In the genomic region with DNA sequence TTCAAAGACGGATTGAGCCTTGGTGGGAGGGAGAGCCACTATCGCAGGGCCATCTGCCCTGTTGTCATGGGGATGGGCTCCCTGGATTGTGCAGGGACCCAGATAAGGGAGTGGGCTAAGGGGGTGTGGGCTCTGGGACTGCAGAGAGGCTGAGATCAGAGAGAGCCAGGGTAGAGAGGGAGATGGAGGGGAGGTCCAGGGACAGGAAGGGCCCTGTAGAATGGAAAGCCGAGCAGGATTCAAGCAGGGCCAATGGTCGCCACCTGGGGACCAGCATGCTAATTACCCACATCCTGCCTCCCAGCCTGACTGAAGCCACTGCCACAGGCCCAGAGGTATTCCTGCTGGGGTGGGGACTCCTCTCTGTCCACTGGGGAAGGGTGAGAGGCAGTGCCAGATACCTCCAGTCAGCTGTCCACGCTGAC, we compare ENCODE assay signal across 14 mouse cellular contexts. TPM values are rescaled to one million over a fixed set of nuclear protein-coding genes. Genes with fewer than 3 reads are reported as not detected.
A peak's percentile ranks its signal among the peaks of the same experiment; 100 is the strongest.
DNase-seq lines count a peak whose midpoint lies in the region; ATAC-seq and TF ChIP-seq lines count a peak whose summit lies in the region.
"Had no signal": no experiment of that assay in that cellular context is flagged by ENCODE, and none has a peak within 500 bp of the region (broad histone marks: within the 10 kb centered on the region; RNA-seq: fewer than 3 reads in every experiment).

No protein-coding gene starts in this region.

- no peak for DNase-seq in lung, postnatal 25 days (ENCODE audit: low spot score)
- DNase-seq in embryo, embryonic 9.5 days (ENCODE audit: extremely low spot score): peak; percentile 17
- DNase-seq in hindbrain, embryonic 14.5 days (ENCODE audit: low spot score): no peak
- peak; percentile 3 for DNase-seq in midbrain, postnatal 0 days (ENCODE audit: low spot score)
- no peak for DNase-seq in layer of hippocampus, adult 9-11 months
- no peak for DNase-seq in frontal cortex, postnatal 25 days (ENCODE audit: low spot score in 2 of 2)
- DNase-seq in right cerebral cortex, postnatal 14 days: no peak
- DNase-seq: adrenal gland, postnatal 10 days; lung, adult 18-20 months had no signal

- no peak for TF ChIP-seq CTCF in midbrain, postnatal 0 days (IDR thresholded peaks at IDR 0.05)

- H3K4me2 ChIP-seq in lung, embryonic 16.5 days (ENCODE audit: low read depth, low read length): no peak overlapping the region
- H3K4me2 ChIP-seq in hindbrain, embryonic 14.5 days (replicated peaks): no peak overlapping the region
- no peak overlapping the region for H3K4me2 ChIP-seq in midbrain, postnatal 0 days (ENCODE audit: low read depth, low read length, poor library complexity, severe bottlenecking)

- H3K9ac ChIP-seq in lung, embryonic 16.5 days (ENCODE audit: low read length): no peak overlapping the region
- H3K9ac ChIP-seq in hindbrain, embryonic 14.5 days: no peak overlapping the region
- H3K9ac ChIP-seq in midbrain, postnatal 0 days (replicated peaks; ENCODE audit: low read length, poor library complexity, severe bottlenecking): no peak overlapping the region

- H3K27me3 ChIP-seq in lung, embryonic 16.5 days (ENCODE audit: control insufficient read depth, insufficient read depth, low read depth, low read length): no peaks in the 10 kb centered on the region
- H3K27me3 ChIP-seq in hindbrain, embryonic 14.5 days (ENCODE audit: control insufficient read depth, insufficient read depth, low read length): no peaks in the 10 kb centered on the region
- peaks cover 3% of the 10 kb centered on the region; the same call in 1 of the 2 replicates for H3K27me3 ChIP-seq in midbrain, postnatal 0 days (ENCODE audit: insufficient read depth, low read length)

- H3K9me3 ChIP-seq in lung, embryonic 16.5 days (ENCODE audit: control insufficient read depth, low read length): no peaks in the 10 kb centered on the region
- H3K9me3 ChIP-seq in hindbrain, embryonic 14.5 days (ENCODE audit: control insufficient read depth, low read length): no peaks in the 10 kb centered on the region
- H3K9me3 ChIP-seq in midbrain, postnatal 0 days (ENCODE audit: low read length): no peaks in the 10 kb centered on the region

- no peaks in the 10 kb centered on the region for H3K4me1 ChIP-seq in lung, embryonic 16.5 days (replicated peaks; ENCODE audit: control insufficient read depth, insufficient read depth, low read length)
- peaks cover 5% of the 10 kb centered on the region; the same call in 1 of the 2 replicates for H3K4me1 ChIP-seq in hindbrain, embryonic 14.5 days (replicated peaks; ENCODE audit: control insufficient read depth, insufficient read depth, low read length)
- H3K4me1 ChIP-seq in midbrain, postnatal 0 days (ENCODE audit: insufficient read depth, low read length): no peaks in the 10 kb centered on the region

- peak; percentile 9; the same call in 1 of the 2 replicates for ATAC-seq in lung, embryonic 16.5 days (ENCODE audit: low read depth)
- peak; percentile 31; the same call in 1 of the 2 replicates for ATAC-seq in hindbrain, embryonic 14.5 days (ENCODE audit: low FRiP score)
- no peak for ATAC-seq in midbrain, postnatal 0 days (ENCODE audit: low FRiP score)

- WGBS in lung, embryonic 16.5 days: 27% methylated on average over 5 of the region's 5 CpGs
- 9% methylated on average over 5 of the region's 5 CpGs for WGBS in hindbrain, embryonic 14.5 days
- WGBS in midbrain, postnatal 0 days: 19% methylated on average over 5 of the region's 5 CpGs

- no peak overlapping the region for H3K4me3 ChIP-seq in lung, embryonic 16.5 days (ENCODE audit: low read length)
- no peak overlapping the region for H3K4me3 ChIP-seq in hindbrain, embryonic 14.5 days (replicated peaks; ENCODE audit: low read length)
- H3K4me3 ChIP-seq in midbrain, postnatal 0 days (ENCODE audit: low read depth, low read length): no peak overlapping the region

- no peaks in the 10 kb centered on the region for H3K36me3 ChIP-seq in lung, embryonic 16.5 days (ENCODE audit: control insufficient read depth, insufficient read depth, low read length)
- H3K36me3 ChIP-seq in hindbrain, embryonic 14.5 days (replicated peaks; ENCODE audit: control insufficient read depth, insufficient read depth): no peaks in the 10 kb centered on the region
- no peaks in the 10 kb centered on the region for H3K36me3 ChIP-seq in midbrain, postnatal 0 days (ENCODE audit: insufficient read depth, low read length)

- H3K27ac ChIP-seq in lung, embryonic 16.5 days (ENCODE audit: low read length): no peak overlapping the region
- H3K27ac ChIP-seq in hindbrain, embryonic 14.5 days: no peak overlapping the region
- H3K27ac ChIP-seq in midbrain, postnatal 0 days (ENCODE audit: low read depth, low read length): no peak overlapping the region

RNA-seq across cellular contexts. Expression of gene Dnajb8, which starts 4.5 kb away (rescaled TPM):
- polyA plus RNA-seq in lung, embryonic 16.5 days (2015; fragmentation: Nextera tagmentation; extraction: Ambion mirVana): not detected in 2 replicates
- polyA plus RNA-seq in hindbrain, embryonic 14.5 days (2014; fragmentation: Nextera tagmentation; extraction: Ambion mirVana): not detected in 2 replicates
- not detected in 2 replicates for total RNA-seq in midbrain, postnatal 0 days (2014; rRNA removed)
- polyA plus RNA-seq in midbrain, postnatal 0 days (2015; fragmentation: Nextera tagmentation; extraction: Ambion mirVana): not detected in 2 replicates
- total RNA-seq: adrenal gland, postnatal 10 days; gastrocnemius, adult 18-20 months; heart, postnatal 25 days; neutrophil, adult 5-6 weeks had no signal
- polyA plus RNA-seq: spleen, adult 2 months had no signal

RNA-seq across cellular contexts. Expression of gene Gata2, which starts 32.9 kb away (rescaled TPM):
- 23.6 and 23.9 TPM in 2 replicates for polyA plus RNA-seq in lung, embryonic 16.5 days (2015; fragmentation: Nextera tagmentation; extraction: Ambion mirVana)
- polyA plus RNA-seq in hindbrain, embryonic 14.5 days (2014; fragmentation: Nextera tagmentation; extraction: Ambion mirVana): 19.1 and 19.2 TPM in 2 replicates
- total RNA-seq in midbrain, postnatal 0 days (2014; rRNA removed): 9.2 and 19.3 TPM in 2 replicates
- 17.2 and 18.5 TPM in 2 replicates for polyA plus RNA-seq in midbrain, postnatal 0 days (2015; fragmentation: Nextera tagmentation; extraction: Ambion mirVana)

Comparison
In these comparisons a context has a peak if more than half of its experiments do, and no peak if none do; other contexts are left out.
1. DNase-seq: peak in embryo, embryonic 9.5 days (single experiment) and midbrain, postnatal 0 days (single experiment); none in lung, postnatal 25 days (single experiment), hindbrain, embryonic 14.5 days (single experiment), layer of hippocampus, adult 9-11 months (single experiment), frontal cortex, postnatal 25 days (0 of 2) and right cerebral cortex, postnatal 14 days (single experiment).